Mouse (Mus musculus) CD4-positive, CD25-positive, alpha-beta regulatory T cell, adult 4 months (primary cell): ENCODE results near the gene Fhit. TPM values are rescaled to one million over a fixed set of nuclear protein-coding genes. Genes with fewer than 3 reads are reported as not detected.

Source experiments
- ATAC-seq: one replicate; pipeline ENCODE4 v1.8.0; 2017
- polyA plus RNA-seq, 2 experiments: library from polyadenylated mRNA; unstranded; fragments of 100-300 nt; shearing (Covaris generic); gene quantifications; one replicate each; pipeline ENCODE4 v1.2.1; 2017

Fhit gene
- polyA plus RNA-seq, 2 experiments from 2014 or later, result 5.6 to 8.4 TPM

DNA sequence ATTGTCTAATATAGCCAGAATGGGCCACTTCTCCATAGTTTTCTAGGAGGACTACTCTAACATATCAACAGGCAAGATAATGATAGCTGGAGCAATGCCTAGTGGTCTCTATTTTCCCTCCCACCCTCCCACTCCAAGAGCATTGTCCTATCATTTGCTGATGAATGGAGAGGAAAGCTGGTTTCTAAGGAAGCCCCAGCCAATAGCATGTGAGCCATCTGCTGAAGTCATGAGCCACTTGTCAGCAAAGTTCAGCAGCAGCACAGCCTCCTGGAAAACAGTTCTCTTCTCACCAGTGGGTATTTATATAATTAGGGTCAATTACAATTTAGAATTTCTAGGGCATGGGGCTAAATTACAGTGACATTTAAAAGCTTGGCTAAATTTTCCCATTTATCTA lies 1035.3 kb downstream of the Fhit start:
- no peak for ATAC-seq

DNA sequence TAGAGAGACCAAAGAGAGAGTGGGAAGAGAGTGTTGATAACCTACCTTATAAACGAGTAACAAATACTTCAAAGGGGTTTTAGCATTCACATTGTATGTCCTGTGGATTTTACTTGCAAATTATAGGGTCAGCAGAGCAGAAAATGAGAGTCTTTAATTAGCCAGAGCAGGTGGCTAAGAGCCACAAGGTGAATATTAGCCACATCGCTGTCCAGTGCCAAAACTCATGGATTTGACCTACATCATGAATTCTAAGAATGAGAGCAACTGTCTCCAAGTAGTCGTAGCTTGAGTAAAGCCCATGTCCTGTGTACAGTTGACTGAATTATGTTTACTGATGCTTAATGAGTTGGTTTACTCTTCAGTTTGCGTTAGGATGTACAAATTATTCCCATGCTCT lies 1039.7 kb downstream of the Fhit start:
- ATAC-seq, result no peak

- ATAC-seq, result no peak
Measured at GRCm38 (mm10) chr14:10096236-10096635, 1065.6 kb downstream of the Fhit start.

- ATAC-seq, result no peak
Measured at GRCm38 (mm10) chr14:10079062-10079461, 1082.8 kb downstream of the Fhit start.

DNA sequence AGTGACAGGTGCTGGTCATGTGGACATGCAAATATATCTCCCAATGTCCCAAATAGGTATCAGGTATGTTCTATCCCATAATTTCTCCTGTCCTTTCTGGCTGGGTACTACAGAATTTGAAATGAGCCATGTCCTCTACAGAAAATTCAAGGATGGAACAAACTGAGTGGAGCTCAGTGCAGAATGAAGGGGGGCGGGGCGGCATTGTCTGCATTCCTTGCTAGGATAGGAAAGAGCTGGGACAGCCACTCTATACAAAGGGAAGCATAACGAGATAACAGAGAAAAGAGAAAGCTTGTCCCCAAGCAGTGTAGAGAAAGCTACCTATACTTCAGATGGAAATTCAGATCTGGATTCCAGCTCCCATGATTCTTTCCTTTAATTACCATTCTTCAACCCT lies 1111.9 kb downstream of the Fhit start:
- ATAC-seq, result no peak

DNA sequence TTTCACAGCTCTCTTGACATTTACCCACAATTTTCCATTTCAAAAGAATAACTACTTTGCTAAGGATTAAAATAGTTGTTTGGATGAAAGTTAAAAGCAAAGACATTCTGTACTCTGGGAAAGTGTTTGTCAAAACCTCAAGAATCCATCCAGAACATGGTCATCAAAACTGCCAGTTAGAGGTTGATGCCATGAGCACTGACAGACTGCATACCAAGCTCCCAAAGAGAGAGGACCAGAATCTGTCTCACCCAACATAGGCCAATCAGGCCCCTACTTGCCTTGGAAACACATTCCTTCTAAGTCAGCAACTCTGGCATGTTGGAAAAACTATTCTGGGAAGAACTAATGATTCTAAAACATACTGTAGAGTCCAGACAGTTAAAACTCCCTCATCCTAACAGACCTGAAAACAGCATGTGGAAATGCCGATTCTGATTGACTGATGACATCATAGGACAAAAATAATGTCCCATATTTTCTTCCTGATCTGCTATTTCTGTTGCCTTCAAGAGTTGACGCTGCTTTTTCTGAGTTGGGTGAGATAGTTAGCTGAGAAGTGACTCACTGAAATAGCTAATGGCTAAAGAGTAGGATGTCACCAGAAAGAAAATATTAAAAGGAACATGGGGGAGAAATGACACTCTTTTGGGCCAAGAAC lies 1114.6 kb downstream of the Fhit start:
- ATAC-seq, result no peak

- no peak for ATAC-seq
Measured at GRCm38 (mm10) chr14:10046336-10047122, 1115.3 kb downstream of the Fhit start.

GRCm38 (mm10) chr14:10038021-10038420 lies 1123.8 kb downstream of the Fhit start:
- no peak for ATAC-seq

GRCm38 (mm10) chr14:10036685-10037215 lies 1125.1 kb downstream of the Fhit start:
- no peak for ATAC-seq

- no peak for ATAC-seq
Measured at GRCm38 (mm10) chr14:10035682-10036081, 1126.2 kb downstream of the Fhit start.

- ATAC-seq, result no peak
Measured at GRCm38 (mm10) chr14:10035270-10035669, 1126.6 kb downstream of the Fhit start.

GRCm38 (mm10) chr14:10023382-10023781 lies 1138.5 kb downstream of the Fhit start:
- ATAC-seq, result no peak

GRCm38 (mm10) chr14:10022304-10022703 lies 1139.5 kb downstream of the Fhit start:
- no peak for ATAC-seq

DNA sequence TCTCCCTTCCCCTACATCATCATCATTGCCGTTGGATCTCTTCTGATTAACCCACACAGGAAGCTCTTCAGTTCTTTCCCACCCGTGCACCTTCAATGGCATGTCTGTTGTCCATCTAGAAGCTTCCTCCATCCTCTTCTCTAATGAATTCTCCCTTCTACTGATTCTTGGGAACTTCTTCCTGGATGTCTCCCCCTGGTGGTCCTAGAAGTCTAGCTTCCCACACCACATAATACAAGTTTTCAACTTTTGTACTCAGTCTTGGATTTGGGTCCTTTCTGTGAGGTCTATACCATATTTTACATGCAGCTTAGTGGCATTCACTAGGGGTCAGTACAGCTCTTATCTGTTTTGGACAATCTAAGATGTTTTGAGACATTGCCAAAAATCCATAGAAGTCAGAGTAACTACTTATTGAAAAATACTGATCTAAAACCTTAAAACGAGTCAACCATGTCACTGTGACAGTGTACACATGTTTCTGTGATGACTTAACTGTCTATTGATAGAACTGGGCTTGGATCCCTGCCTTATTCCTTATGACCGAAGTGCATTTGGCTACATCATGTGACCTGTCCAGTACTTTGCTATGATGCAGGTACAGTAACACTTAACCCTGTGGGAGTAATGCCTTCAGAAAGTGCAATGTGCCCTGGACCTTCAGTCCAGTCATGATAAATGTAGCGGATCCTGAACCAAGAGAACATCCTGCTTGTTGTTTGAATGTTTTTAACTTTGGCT lies 1141.3 kb downstream of the Fhit start:
- ATAC-seq, result no peak

- no peak for ATAC-seq
Measured at GRCm38 (mm10) chr14:10013817-10014266, 1148.0 kb downstream of the Fhit start.

GRCm38 (mm10) chr14:10013003-10013816 lies 1148.6 kb downstream of the Fhit start:
- ATAC-seq, result no peak

- ATAC-seq, result no peak
Measured at GRCm38 (mm10) chr14:10006278-10006677, 1155.6 kb downstream of the Fhit start.

- no peak for ATAC-seq
Measured at GRCm38 (mm10) chr14:10003847-10004246, 1158.0 kb downstream of the Fhit start.

DNA sequence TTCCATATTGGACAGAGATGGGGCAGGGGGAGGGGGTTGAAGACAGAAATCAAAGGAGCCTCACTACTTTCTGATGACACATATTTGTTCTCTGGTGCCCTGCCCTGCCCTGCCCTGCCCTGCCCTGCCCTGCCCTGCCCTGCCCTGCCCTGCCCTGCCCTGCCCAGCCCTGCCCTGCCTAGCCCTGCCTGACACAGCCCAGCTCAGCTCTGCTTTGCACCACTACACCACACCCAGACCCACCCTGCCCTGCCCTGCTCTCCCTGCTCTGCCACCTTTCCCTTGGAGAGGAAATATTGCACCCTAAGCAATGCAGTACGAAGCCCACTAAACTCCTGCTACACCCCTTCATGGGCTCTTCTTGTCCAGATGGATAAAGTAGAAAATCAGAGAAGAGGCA lies 1171.2 kb downstream of the Fhit start:
- ATAC-seq, result no peak

- ATAC-seq, result no peak
Measured at GRCm38 (mm10) chr14:9976934-9977510, 1184.8 kb downstream of the Fhit start.

- ATAC-seq, result no peak
Measured at GRCm38 (mm10) chr14:9974402-9974801, 1187.4 kb downstream of the Fhit start.

GRCm38 (mm10) chr14:9963853-9964252 lies 1198.0 kb downstream of the Fhit start:
- no peak for ATAC-seq
